Mouse (Mus musculus) megakaryocyte progenitor cell, adult 5-6 weeks (primary cell): Measurements from ENCODE around the gene Gmfg. TPM values are rescaled to one million over a fixed set of nuclear protein-coding genes. Genes with fewer than 3 reads are reported as not detected.

Source experiments
- ATAC-seq: replicated peaks from 2 replicates; pipeline ENCODE4 v1.8.0; 2016; ENCODE audit warnings: mild to moderate bottlenecking, moderate TSS enrichment, inconsistent platforms; ENCODE audit not compliant: poor library complexity
- total RNA-seq, 2 experiments: library from RNA; stranded (forward) in 1 of 2; stranded (reverse) in 1 of 2; fragments of 157-497, 149-512 nt in 1 of 2; fragments of 200-1000 nt in 1 of 2; gene quantifications; 2 replicates each; pipeline versions ENCODE4 v1.2.3 to v1.2.4; 2015 to 2017

Gmfg gene
- total RNA-seq (2015) (378 and 389 TPM in 2 replicates), total RNA-seq (2017) (658 and 664 TPM in 2 replicates)

DNA sequence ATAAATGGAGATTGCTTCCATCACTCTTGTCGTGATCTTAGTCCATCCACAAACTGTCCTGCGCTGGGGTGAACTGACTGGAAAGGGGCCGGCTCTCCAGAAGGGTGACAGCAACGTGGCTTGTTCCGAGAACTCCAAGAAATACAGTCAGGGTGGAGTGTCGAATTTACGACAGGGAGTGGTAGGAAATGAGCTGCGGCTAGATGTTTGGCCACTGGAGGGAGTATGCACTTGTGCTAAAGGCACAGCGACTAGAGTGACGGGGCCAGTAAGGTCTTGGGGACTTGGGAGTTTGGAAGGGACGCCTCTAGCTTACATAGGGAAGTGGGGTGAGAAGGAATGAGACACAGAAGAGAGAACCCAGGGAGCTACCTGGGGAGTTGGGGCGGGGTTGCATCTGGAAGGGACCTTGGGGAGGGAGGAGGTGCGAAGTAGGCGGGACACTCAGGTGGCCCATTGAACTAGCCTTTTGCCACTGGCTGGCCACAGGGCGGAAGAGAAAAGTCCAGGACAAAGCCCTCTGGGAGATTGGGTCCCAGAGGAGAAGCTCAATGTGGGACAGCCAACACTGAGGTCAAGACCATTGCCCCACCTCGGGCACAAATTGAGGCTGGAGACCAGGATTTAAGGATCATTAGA is at the start of gene Gmfg:
Gene Gmfg (plus strand): TSS at position 516 of the 639 bp plus-strand sequence.
- ATAC-seq: peak; percentile 64

DNA sequence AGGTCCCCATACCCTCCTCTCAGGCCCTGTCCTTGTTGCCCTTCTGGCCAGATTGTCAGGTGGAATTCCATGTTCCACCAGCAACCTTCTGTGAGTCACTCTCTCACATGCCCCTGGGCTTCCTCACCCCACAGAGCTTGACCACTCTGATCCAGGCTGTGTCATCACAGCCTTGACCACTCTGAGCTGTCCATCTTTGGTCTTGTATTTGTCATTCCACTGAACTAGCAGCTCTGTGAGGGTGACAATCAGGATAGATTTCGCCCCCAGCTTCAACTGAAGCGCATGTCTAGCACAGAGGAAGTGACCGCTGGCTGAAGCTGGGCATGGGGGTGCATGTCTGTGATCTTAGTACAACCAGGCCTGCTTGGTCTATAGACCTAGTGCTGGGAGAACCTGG is 46.9 kb upstream of the Gmfg start:
- ATAC-seq: no peak

- peak; percentile 98 for ATAC-seq
Measured at GRCm38 (mm10) chr7:28392429-28393271, 44.6 kb upstream of the Gmfg start, which contains the start of the genes Med29 and Paf1. Med29 (minus strand) TSS chr7:28392708. Paf1 (plus strand) TSS chr7:28392951.

DNA sequence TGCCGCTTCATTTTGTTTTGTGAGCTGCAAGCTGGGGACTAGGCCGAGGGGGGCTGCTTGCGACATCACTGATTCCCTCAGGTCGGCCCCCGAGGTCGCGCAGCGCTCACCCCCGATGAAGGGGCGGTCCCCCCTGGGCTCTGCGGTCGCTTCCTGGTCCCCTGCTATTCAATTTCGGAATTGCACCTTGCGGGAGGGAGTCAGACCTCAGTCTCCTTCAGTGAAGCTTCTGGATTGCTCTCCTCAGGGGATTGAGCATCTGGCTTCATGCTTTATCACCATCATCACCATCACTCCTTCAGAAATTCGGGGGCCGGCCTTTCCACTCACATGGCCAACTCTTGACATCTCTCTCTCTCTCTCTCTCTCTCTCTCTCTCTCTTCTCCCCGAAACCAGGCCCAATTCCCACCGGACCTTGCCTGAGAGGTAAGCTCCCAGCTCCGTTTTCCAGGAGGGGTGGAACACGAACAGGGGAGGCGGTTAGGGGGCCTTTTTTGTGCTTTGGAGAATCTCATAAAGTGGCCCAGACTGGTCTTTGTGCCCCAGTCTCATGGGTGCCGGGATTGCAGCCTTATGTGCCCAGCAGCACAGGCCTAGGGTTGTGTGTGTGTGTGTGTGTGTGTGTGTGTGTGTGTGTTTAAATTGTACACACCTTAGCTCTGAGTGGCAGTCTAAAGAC is 43.8 kb upstream of the Gmfg start:
- ATAC-seq: peak; percentile 15

DNA sequence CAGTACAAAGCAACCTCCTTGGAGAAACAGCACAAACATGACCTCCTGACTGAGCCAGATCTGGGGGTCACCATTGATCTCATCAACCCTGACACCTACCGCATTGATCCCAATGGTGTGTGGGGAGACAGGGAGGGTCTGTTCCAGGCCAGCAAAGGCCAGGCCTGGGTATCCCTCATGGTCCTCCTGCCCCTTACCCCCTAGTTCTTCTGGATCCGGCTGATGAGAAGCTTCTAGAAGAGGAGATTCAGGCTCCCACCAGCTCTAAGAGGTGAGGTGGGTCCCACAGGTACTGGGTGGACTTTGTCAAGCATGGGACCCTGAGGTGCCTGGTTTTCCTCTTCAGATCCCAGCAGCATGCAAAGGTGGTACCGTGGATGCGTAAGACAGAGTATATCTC is 41.8 kb upstream of the Gmfg start:
- ATAC-seq: no peak

DNA sequence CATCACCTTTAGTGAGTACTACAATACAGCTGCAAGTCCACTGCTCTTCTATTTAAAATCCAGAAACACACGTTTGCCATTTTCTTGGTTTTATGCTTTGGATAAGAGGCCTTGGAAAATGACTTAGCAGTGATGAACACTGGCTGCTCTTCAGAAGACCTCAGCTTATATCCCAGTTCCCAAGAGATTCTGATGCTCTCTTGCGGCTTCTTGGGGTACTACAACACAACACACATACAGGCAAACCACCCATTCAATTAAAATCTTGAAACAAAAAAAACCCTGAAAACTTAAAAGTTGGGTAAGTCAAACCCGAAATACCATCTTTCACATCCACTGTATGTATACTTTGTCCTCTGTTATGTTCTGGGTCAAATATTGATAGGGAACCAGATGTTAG is 39.2 kb upstream of the Gmfg start:
- 0 out of 2 replicates have a peak, but pooled peaks have one; percentile 35 for ATAC-seq

DNA sequence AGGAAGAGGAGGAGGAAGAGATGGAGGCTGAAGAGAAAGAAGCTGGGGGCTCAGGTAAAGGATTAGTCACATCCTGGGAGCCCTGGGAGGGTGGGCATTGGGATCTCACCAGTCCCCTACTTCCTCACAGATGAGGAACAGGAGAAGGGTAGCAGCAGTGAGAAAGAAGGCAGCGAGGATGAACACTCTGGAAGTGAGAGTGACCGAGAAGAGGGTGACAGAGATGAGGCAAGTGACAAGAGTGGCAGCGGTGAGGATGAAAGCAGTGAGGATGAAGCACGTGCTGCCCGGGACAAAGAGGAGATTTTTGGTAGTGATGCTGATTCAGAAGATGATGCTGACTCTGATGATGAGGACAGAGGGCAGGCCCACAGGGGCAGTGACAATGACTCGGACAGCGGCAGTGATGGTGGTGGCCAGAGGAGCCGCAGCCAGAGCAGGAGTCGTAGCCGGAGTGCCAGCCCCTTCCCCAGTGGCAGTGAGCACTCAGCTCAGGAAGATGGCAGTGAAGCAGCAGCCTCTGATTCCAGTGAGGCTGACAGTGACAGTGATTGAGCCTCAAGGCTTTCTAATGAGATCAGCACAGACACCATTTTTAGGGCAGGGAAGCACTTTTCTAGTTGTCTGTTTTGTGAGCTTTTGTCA is 38.4 kb upstream of the Gmfg start:
- no peak for ATAC-seq

DNA sequence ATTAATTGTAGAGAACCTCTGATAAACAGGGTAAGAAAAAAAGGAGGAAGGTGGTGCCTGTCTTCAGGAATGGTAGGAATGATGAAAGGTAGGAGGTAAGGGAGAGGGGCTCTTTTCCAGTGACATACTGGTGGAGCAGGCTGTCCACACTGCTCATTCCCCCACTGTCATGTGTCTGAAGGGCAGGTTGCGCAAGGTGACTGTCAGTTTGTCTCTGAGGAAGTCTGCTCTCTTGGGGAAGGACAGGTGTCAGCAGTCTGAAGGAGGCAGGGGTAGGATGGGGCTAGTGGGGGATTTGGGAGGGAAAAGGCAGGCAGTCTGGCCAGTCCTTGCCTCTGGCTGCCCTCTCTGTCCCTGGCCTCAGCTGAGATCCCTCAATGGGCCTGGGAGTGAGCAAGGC is 36.2 kb upstream of the Gmfg start:
- peak; percentile 91 for ATAC-seq

DNA sequence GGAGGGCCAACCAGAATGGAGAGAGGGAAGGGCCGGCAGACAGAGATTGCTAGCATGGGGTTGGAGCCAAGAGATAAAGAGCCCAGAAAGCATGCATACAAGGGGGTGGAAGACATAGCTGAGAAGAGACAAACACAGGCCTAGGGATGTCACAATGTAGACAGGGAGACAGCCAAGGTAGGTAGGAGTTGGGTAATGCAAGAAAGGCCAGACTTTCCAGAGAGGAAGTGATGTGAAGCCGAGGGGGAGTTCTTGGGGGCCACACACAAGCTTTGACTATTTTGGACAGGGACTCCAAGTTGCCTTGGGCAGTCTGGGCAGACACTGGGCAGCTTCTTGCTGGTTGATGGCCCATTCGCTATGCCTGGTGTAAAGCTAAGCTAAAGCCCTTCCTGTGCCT is 35.3 kb upstream of the Gmfg start:
- ATAC-seq: peak; percentile 64

- no peak for ATAC-seq
Measured at GRCm38 (mm10) chr7:28410841-28411475, 26.3 kb upstream of the Gmfg start.

GRCm38 (mm10) chr7:28412826-28413225 is 24.4 kb upstream of the Gmfg start:
- peak; percentile 79 for ATAC-seq

DNA sequence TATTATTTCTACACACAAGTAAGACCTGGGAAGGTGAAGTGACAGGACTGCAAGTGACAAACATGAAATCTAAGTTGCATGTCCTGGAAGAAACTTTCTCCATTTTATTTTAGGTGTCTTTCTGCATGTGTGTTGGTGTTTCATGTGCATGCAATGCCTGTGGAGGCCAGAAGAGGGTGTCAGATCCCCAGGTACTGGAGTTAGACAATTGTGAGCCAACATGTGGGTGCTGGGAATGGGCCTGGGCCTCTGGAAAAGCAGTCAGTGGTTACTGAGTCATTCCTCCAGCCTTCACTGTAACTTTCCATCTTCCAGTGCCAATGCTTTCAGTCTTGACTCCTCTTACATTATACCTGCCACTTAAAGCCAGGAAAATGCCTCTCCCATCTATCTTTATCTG is 19.9 kb upstream of the Gmfg start:
- peak; percentile 52; the same call in 1 of the 2 replicates for ATAC-seq

DNA sequence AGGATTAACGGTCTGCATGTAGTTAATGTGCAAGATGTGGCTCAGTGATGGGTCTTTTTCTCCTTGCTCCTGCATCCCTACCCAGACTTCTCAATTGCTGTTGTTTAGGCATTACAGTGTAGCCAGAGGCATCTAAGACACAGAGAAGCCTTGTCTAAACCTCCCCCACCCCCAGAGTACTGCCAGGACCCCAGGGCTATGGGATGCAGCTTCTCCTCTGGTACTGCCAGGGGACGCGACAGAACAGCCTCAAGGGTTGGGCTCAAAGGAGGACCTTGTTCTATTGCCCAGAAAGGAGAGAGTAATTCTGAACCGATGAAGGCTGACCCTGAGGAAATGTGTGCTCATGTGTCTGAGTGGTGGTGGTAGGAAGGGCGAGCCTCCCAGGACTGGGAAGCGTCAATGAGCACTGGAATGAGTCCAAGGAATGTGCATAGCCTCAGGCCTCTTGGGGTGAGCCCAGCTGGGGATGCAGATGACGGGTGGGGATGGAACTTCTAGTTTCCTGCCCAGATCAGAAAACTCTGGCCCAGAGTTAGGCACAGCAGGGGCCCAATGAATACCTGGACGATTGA is 19.1 kb upstream of the Gmfg start:
- no peak for ATAC-seq

- ATAC-seq: no peak
Measured at GRCm38 (mm10) chr7:28419416-28419815, 17.8 kb upstream of the Gmfg start.

- no peak for ATAC-seq
Measured at GRCm38 (mm10) chr7:28423018-28423417, 14.2 kb upstream of the Gmfg start.

GRCm38 (mm10) chr7:28427738-28428137 is 9.5 kb upstream of the Gmfg start:
- no peak for ATAC-seq

DNA sequence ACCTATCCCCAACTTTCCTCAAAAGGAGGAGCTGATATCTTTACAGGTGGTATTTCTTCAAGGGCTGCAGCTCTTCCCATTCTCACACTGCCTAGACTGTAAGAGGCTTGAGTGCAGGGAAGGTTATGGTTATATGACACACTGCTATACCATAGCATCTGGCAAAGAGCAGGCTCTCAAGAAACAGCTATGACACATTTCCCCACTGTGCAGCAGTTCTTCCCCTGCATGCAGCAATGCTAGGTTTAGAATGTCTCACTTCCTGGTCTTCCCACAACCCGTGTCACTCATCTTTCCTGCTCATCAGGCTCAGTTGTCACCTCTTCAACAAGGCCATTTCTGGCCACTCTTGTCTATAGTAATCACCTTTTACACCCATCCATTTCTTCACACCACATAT is 6.7 kb upstream of the Gmfg start:
- ATAC-seq: peak; percentile 27; the same call in 1 of the 2 replicates

DNA sequence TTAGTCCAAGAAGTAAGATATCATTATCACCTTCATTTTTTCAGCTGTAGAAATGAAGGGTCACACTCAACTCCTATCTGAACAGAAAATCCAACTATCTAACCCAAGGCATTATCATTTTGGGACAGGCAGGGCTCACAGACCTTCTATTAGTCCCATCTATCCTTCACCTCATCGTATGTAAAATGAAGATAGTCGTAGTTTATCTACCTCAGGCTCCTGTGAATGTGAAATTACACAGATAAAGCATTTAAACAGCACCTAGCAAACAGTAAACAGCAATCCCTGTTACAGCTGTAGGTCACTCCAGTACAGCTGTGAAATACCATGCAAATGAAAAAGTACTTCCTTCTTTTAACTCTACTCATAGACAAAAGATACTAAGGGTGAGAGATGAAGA is 5.0 kb upstream of the Gmfg start:
- no peak for ATAC-seq

DNA sequence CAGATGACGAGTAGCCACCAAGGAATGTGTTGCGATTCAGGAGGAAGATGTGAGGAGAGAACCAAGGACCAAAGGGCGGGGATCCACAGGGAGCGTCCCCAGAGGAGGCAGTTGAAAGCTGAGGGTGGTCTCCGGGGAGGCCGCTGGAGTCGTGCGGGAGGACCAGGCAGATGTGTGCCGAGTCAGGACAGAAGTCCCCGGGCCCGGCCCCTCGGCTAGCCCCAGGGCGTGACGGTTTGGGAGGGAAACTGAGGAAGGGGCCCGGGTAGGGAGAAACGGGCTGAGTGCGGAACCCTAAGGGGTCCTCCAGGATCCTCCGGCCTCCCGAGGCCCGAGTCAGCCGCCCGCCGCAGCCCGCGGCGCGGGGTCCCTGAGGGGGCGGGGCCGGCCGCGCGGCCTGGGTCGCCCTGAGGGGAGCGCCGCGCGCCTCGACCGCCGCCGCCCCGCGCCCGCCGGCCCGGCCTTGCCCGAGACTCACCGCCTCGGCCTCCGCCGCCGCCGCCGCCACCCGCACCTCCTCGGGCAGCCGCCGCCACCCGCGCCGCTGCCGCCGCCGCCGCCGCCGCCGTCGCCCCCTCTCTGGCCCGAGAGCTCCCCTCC is 1.5 kb upstream of the Gmfg start:
- no peak for ATAC-seq
